Comparison of ENCODE assay signal across 19 mouse cellular contexts in genomic region chr11:111347562-111347961, GRCm38 (mm10).
A peak's percentile ranks its signal among the peaks of the same experiment; 100 is the strongest.
DNase-seq lines count a peak whose midpoint lies in the region; ATAC-seq and TF ChIP-seq lines count a peak whose summit lies in the region.
"Had no signal": no experiment of that assay in that cellular context is flagged by ENCODE, and none has a peak within 500 bp of the region (broad histone marks: within the 10 kb centered on the region; RNA-seq: fewer than 3 reads in every experiment).

No protein-coding gene starts in this region.

- H3K36me3 ChIP-seq in intestine, embryonic 14.5 days (ENCODE audit: control insufficient read depth, insufficient read depth, low read length), result no peaks in the 10 kb centered on the region
- no peaks in the 10 kb centered on the region for H3K36me3 ChIP-seq in intestine, postnatal 0 days (ENCODE audit: control insufficient read depth, insufficient read depth)
- H3K36me3 ChIP-seq: heart, embryonic 13.5 days; hindbrain, embryonic 15.5 days; limb, embryonic 12.5 days had no signal

- no peaks in the 10 kb centered on the region for H3K27me3 ChIP-seq in intestine, embryonic 14.5 days (replicated peaks; ENCODE audit: control insufficient read depth, insufficient read depth, low read length)
- no peaks in the 10 kb centered on the region for H3K27me3 ChIP-seq in intestine, postnatal 0 days (replicated peaks; ENCODE audit: control insufficient read depth, insufficient read depth, low read length)
- H3K27me3 ChIP-seq: heart, embryonic 13.5 days; hindbrain, embryonic 15.5 days; limb, embryonic 12.5 days had no signal

- no peaks in the 10 kb centered on the region for H3K9me3 ChIP-seq in intestine, embryonic 14.5 days (ENCODE audit: control insufficient read depth, low read length)
- H3K9me3 ChIP-seq in intestine, postnatal 0 days (ENCODE audit: control insufficient read depth), result no peaks in the 10 kb centered on the region
- H3K9me3 ChIP-seq: heart, embryonic 13.5 days; hindbrain, embryonic 15.5 days; limb, embryonic 12.5 days had no signal

- no peak for TF ChIP-seq CTCF in intestine, postnatal 0 days (IDR thresholded peaks at IDR 0.05; ENCODE audit: low read depth)

- 56% methylated on average over 1 of the region's 1 CpGs for whole genome bisulfite sequencing in intestine, embryonic 14.5 days
- 55% methylated on average over 1 of the region's 1 CpGs for WGBS in intestine, postnatal 0 days

- no peak overlapping the region for H3K27ac ChIP-seq in intestine, embryonic 14.5 days (ENCODE audit: low read depth)
- no peak overlapping the region for H3K27ac ChIP-seq in intestine, postnatal 0 days (ENCODE audit: low read depth, low read length)
- H3K27ac ChIP-seq: heart, embryonic 13.5 days; hindbrain, embryonic 15.5 days; layer of hippocampus, adult 2 months; limb, embryonic 12.5 days; liver, embryonic 14.5 days had no signal

- DNase-seq in intestine, embryonic 14.5 days (ENCODE audit: low spot score), result no peak
- peak; percentile 63 for DNase-seq in embryo, embryonic 10 days (ENCODE audit: low spot score)
- peak; percentile 51 to 67 for DNase-seq in kidney, adult 8-10 months
- peak; percentile 6 to 31 for DNase-seq in kidney, postnatal 4 days
- no peak for DNase-seq in thymus, postnatal 0 days (ENCODE audit: low spot score)
- DNase-seq in ovary, postnatal 36 days (ENCODE audit: low spot score), result no peak
- DNase-seq: adrenal gland, adult 2 months; B cell, adult 2 months; cerebellum, adult 18-20 months; thymus, postnatal 4 days had no signal

- no peak overlapping the region for H3K4me2 ChIP-seq in intestine, embryonic 14.5 days (ENCODE audit: low read length)
- no peak overlapping the region for H3K4me2 ChIP-seq in intestine, postnatal 0 days (replicated peaks; ENCODE audit: low read depth)
- H3K4me2 ChIP-seq: heart, embryonic 13.5 days; hindbrain, embryonic 15.5 days; limb, embryonic 12.5 days had no signal

- ATAC-seq in intestine, embryonic 14.5 days (replicated peaks; ENCODE audit: low FRiP score, low TSS enrichment, low read depth), result peak; percentile 60; the same call in 1 of the 2 replicates
- no peak for ATAC-seq in intestine, postnatal 0 days
- ATAC-seq in granulocyte monocyte progenitor cell, adult 5-6 weeks (replicated peaks; ENCODE audit: poor library complexity, severe bottlenecking), result no peak
- ATAC-seq: lung, postnatal 0 days had no signal

- H3K4me1 ChIP-seq in intestine, embryonic 14.5 days (replicated peaks; ENCODE audit: control insufficient read depth, insufficient read depth, low read length), result no peaks in the 10 kb centered on the region
- no peaks in the 10 kb centered on the region for H3K4me1 ChIP-seq in intestine, postnatal 0 days (replicated peaks; ENCODE audit: control insufficient read depth, insufficient read depth, low read length)
- H3K4me1 ChIP-seq: heart, embryonic 13.5 days; hindbrain, embryonic 15.5 days; limb, embryonic 12.5 days had no signal

- H3K9ac ChIP-seq in intestine, embryonic 14.5 days (ENCODE audit: low read length), result no peak overlapping the region
- H3K9ac ChIP-seq in intestine, postnatal 0 days (ENCODE audit: low read depth, low read length), result no peak overlapping the region
- H3K9ac ChIP-seq: heart, embryonic 13.5 days; hindbrain, embryonic 15.5 days; limb, embryonic 12.5 days; liver, embryonic 14.5 days had no signal

- no peak overlapping the region for H3K4me3 ChIP-seq in intestine, embryonic 14.5 days (ENCODE audit: low read depth, low read length)
- no peak overlapping the region for H3K4me3 ChIP-seq in intestine, postnatal 0 days (ENCODE audit: low read depth, low read length)
- H3K4me3 ChIP-seq: erythroblast, embryonic 14.5 days; heart, embryonic 13.5 days; hindbrain, embryonic 15.5 days; layer of hippocampus, adult 2 months; limb, embryonic 12.5 days had no signal

Comparison
In these comparisons a context has a peak if more than half of its experiments do, and no peak if none do; other contexts are left out.
1. DNase-seq: peak in embryo, embryonic 10 days (single experiment), kidney, adult 8-10 months (2 of 2) and kidney, postnatal 4 days (2 of 2); none in intestine, embryonic 14.5 days (single experiment), thymus, postnatal 0 days (single experiment) and ovary, postnatal 36 days (single experiment).